Mouse (Mus musculus) hindbrain, embryonic 15.5 days (tissue): ENCODE measurements around the gene Mrps17. TPM values are rescaled to one million over a fixed set of nuclear protein-coding genes. Genes with fewer than 3 reads are reported as not detected.

ENCODE experiments used
- ATAC-seq: fragments of 200-750 bp; cut with Nextera tagmentation; 2 replicates; pipeline ENCODE4 v1.8.0; 2017; ENCODE audit warnings: low read depth, moderate number of reproducible peaks, moderate TSS enrichment; ENCODE audit not compliant: low FRiP score
- H3K27ac ChIP-seq: fragments of 300-500 bp; sonication (generic); replicated peaks from 2 replicates; pipeline ENCODE4 v1.5.1; 2015; ENCODE audit warnings: mild to moderate bottlenecking, inconsistent platforms
- H3K27me3 ChIP-seq: fragments of 300-500 bp; sonication (generic); 2 replicates; pipeline ENCODE4 v1.6.1; 2015; ENCODE audit warnings: control low read depth, inconsistent platforms
- H3K36me3 ChIP-seq: fragments of 300-500 bp; sonication (generic); 2 replicates; pipeline ENCODE4 v1.6.1; 2015; ENCODE audit warnings: control low read depth, inconsistent platforms
- H3K4me1 ChIP-seq: fragments of 300-500 bp; sonication (generic); replicated peaks from 2 replicates; pipeline ENCODE4 v1.6.1; 2015; ENCODE audit warnings: control low read depth, inconsistent platforms
- H3K4me2 ChIP-seq: fragments of 300-500 bp; sonication (generic); 2 replicates; pipeline ENCODE4 v1.6.1; 2015; ENCODE audit warnings: moderate library complexity, mild to moderate bottlenecking, inconsistent platforms
- H3K4me3 ChIP-seq: fragments of 300-500 bp; sonication (generic); 2 replicates; pipeline ENCODE4 v1.5.1; 2015; ENCODE audit warnings: mild to moderate bottlenecking, inconsistent platforms
- H3K9ac ChIP-seq: fragments of 300-500 bp; sonication (generic); 2 replicates; pipeline ENCODE4 v1.6.1; 2015; ENCODE audit warnings: inconsistent platforms
- H3K9me3 ChIP-seq: fragments of 300-500 bp; sonication (generic); 2 replicates; pipeline ENCODE4 v1.6.1; 2016; ENCODE audit warnings: control low read depth, inconsistent platforms
- WGBS: fragments of 180-500 bp; shearing (Covaris S2); methylation state at CpG from one replicate; pipeline ENCODE4 v1.1.7; 2015; 5-methylcytosine and 5-hydroxymethylcytosine counted together
- polyA plus RNA-seq: library from polyadenylated mRNA; unstranded; fragments of >200 nt; fragmentation: Nextera tagmentation; extraction: Ambion mirVana; gene quantifications from 2 replicates; pipeline ENCODE4 v1.2.1, GENCODE M21; 2015

The Mrps17 gene
- polyA plus RNA-seq, 1 experiment from 2014 or later = 162 TPM

DNA sequence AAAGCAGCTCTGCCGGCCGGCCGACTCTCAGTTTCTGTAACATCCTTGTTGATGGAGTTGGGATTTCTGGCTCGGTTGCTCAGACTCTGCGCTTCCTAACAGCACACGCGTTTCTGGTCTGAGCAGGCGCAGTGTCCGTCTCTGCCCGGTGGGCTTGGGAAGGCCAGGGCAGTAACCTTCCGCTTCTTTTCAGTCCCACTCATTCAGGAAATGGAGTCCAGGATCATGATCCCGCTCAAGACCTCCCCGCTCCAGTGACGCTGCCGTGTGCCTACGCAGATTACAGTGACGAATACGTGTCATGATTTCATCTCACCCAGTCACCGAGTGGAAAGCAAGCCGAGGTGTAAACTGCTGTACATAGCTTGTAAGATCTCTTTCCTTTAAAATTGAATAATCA lies 41.6 kb downstream of the Mrps17 start:
- H3K36me3 ChIP-seq = peaks cover 23% of the 10 kb centered on the region
- H3K4me1 ChIP-seq = peaks cover 5% of the 10 kb centered on the region
- no peak for ATAC-seq
- no peak overlapping the region for H3K4me2 ChIP-seq
- H3K27me3 ChIP-seq = no peaks in the 10 kb centered on the region
- no peak overlapping the region for H3K9ac ChIP-seq
- H3K4me3 ChIP-seq = no peak overlapping the region
- H3K27ac ChIP-seq = no peak overlapping the region
- 94% methylated on average over 20 of the region's 20 CpGs for WGBS
- no peaks in the 10 kb centered on the region for H3K9me3 ChIP-seq

- no peak overlapping the region for H3K4me3 ChIP-seq
- no peaks in the 10 kb centered on the region for H3K27me3 ChIP-seq
- peaks cover 15% of the 10 kb centered on the region for H3K36me3 ChIP-seq
- no peak for ATAC-seq
- H3K4me2 ChIP-seq = no peak overlapping the region
- H3K4me1 ChIP-seq = peaks cover 8% of the 10 kb centered on the region
- no peak overlapping the region for H3K9ac ChIP-seq
- no peak overlapping the region for H3K27ac ChIP-seq
- 91% methylated on average over 13 of the region's 13 CpGs for WGBS
- no peaks in the 10 kb centered on the region for H3K9me3 ChIP-seq
Measured at GRCm38 (mm10) chr5:129759929-129760480, 44.7 kb downstream of the Mrps17 start.

- Histone ChIP-seq H3K9ac (no peak overlapping the region), H3K36me3 (peaks cover 7% of the 10 kb centered on the region), H3K4me1 (peaks cover 8% of the 10 kb centered on the region), H3K4me3 (no peak overlapping the region), H3K9me3 (no peaks in the 10 kb centered on the region), H3K27ac (peak overlapping the region; percentile 82), H3K27me3 (no peaks in the 10 kb centered on the region), H3K4me2 (0 out of 2 replicates have a peak overlapping the region, but pooled peaks have one; percentile 11)
- peak; percentile 95 for ATAC-seq
- WGBS = 44% methylated on average over 18 of the region's 18 CpGs
Measured at GRCm38 (mm10) chr5:129761865-129762540, 46.7 kb downstream of the Mrps17 start.

- H3K27me3 ChIP-seq = no peaks in the 10 kb centered on the region
- H3K4me2 ChIP-seq = no peak overlapping the region
- H3K9me3 ChIP-seq = no peaks in the 10 kb centered on the region
- 90% methylated on average over 23 of the region's 23 CpGs for WGBS
- no peak overlapping the region for H3K27ac ChIP-seq
- ATAC-seq = no peak
- no peak overlapping the region for H3K9ac ChIP-seq
- H3K4me1 ChIP-seq = no peaks in the 10 kb centered on the region
- no peak overlapping the region for H3K4me3 ChIP-seq
- H3K36me3 ChIP-seq = no peaks in the 10 kb centered on the region
Measured at GRCm38 (mm10) chr5:129770443-129771355, 55.4 kb downstream of the Mrps17 start.

Other genes starting within 250 kb of the Mrps17 start
- gene Sfswap, start 214.3 kb upstream of the Mrps17 start, polyA plus RNA-seq = 51.5 and 52.8 TPM in 2 replicates
- gene Mmp17, start 131.3 kb upstream of the Mrps17 start, polyA plus RNA-seq = 11.7 and 13.5 TPM in 2 replicates
- 5.7 and 7.1 TPM in 2 replicates for gene Zfp11, start 45.4 kb upstream of the Mrps17 start, polyA plus RNA-seq
- not detected in 2 replicates for gene Sept14, start 7.0 kb upstream of the Mrps17 start, polyA plus RNA-seq
- gene Nipsnap2, start 9.6 kb downstream of the Mrps17 start, polyA plus RNA-seq = 90.7 and 91.6 TPM in 2 replicates
- gene Psph, start 72.0 kb downstream of the Mrps17 start, polyA plus RNA-seq = 34.7 and 38.5 TPM in 2 replicates
- 29.1 and 32.7 TPM in 2 replicates for gene Sumf2, start 131.5 kb downstream of the Mrps17 start, polyA plus RNA-seq
- gene Chchd2, start 172.0 kb downstream of the Mrps17 start, polyA plus RNA-seq = 711 and 732 TPM in 2 replicates
- gene Zbed5, start 180.2 kb downstream of the Mrps17 start, polyA plus RNA-seq = 13.6 and 14.2 TPM in 2 replicates
- 0.69 and 0.79 TPM in 2 replicates for gene Phkg1, start 183.1 kb downstream of the Mrps17 start, polyA plus RNA-seq
- 4.8 and 5.0 TPM in 2 replicates for gene Nupr1l, start 193.0 kb downstream of the Mrps17 start, polyA plus RNA-seq
- 31.3 and 33.4 TPM in 2 replicates for gene Vkorc1l1, start 226.5 kb downstream of the Mrps17 start, polyA plus RNA-seq